Mouse (Mus musculus) kidney, embryonic 14.5 days (tissue): ENCODE measurements around the gene Ttc29. TPM values are rescaled to one million over a fixed set of nuclear protein-coding genes. Genes with fewer than 3 reads are reported as not detected.
A peak's percentile ranks its signal among the peaks of the same experiment; 100 is the strongest.

Experiments
- ATAC-seq: fragments of 200-750 bp; cut with Nextera tagmentation; 2 replicates; pipeline ENCODE4 v1.8.0; 2017; ENCODE audit warnings: moderate number of reproducible peaks, mild to moderate bottlenecking, moderate TSS enrichment, moderate library complexity; ENCODE audit not compliant: low FRiP score, low TSS enrichment
- H3K27ac ChIP-seq: fragments of 300-500 bp; sonication (generic); 2 replicates; pipeline ENCODE4 v1.5.1; 2014; ENCODE audit warnings: low read depth, mild to moderate bottlenecking, low read length, moderate library complexity, mixed read lengths
- H3K27me3 ChIP-seq: fragments of 300-500 bp; sonication (generic); 2 replicates; pipeline ENCODE4 v1.6.1; 2014; ENCODE audit warnings: mild to moderate bottlenecking, low read length; ENCODE audit not compliant: control insufficient read depth, insufficient read depth
- H3K36me3 ChIP-seq: fragments of 300-500 bp; sonication (generic); 2 replicates; pipeline ENCODE4 v1.6.1; 2014; ENCODE audit warnings: low read length, mixed read lengths; ENCODE audit not compliant: control insufficient read depth, insufficient read depth
- H3K4me1 ChIP-seq: fragments of 300-500 bp; sonication (generic); 2 replicates; pipeline ENCODE4 v1.6.1; 2014; ENCODE audit warnings: low read length, mixed read lengths; ENCODE audit not compliant: control insufficient read depth, insufficient read depth
- H3K4me2 ChIP-seq: fragments of 300-500 bp; sonication (generic); replicated peaks from 2 replicates; pipeline ENCODE4 v1.6.1; 2014; ENCODE audit warnings: low read depth, mild to moderate bottlenecking, low read length
- H3K4me3 ChIP-seq: fragments of 300-500 bp; sonication (generic); 2 replicates; pipeline ENCODE4 v1.5.1; 2014; ENCODE audit warnings: mild to moderate bottlenecking, low read length
- H3K9ac ChIP-seq: fragments of 300-500 bp; sonication (generic); 2 replicates; pipeline ENCODE4 v1.6.1; 2014; ENCODE audit warnings: low read depth, mild to moderate bottlenecking, low read length, moderate library complexity
- H3K9me3 ChIP-seq: fragments of 300-500 bp; sonication (generic); 2 replicates; pipeline ENCODE4 v1.6.1; 2016; ENCODE audit warnings: low read length; ENCODE audit not compliant: control insufficient read depth
- WGBS: fragments of 180-500 bp; shearing (Covaris S2); extraction: QIAGEN DNeasy Blood & Tissue Kit; methylation state at CpG from one replicate; pipeline ENCODE4 v1.1.7; 2014; 5-methylcytosine and 5-hydroxymethylcytosine counted together
- polyA plus RNA-seq: library from polyadenylated mRNA; unstranded; fragments of >200 nt; fragmentation: Nextera tagmentation; extraction: Ambion mirVana; gene quantifications from 2 replicates; pipeline ENCODE4 v1.2.1, GENCODE M21; 2014

The Ttc29 gene
- polyA plus RNA-seq = 0.23 TPM in 1 of 2 replicates, not detected in the other

DNA sequence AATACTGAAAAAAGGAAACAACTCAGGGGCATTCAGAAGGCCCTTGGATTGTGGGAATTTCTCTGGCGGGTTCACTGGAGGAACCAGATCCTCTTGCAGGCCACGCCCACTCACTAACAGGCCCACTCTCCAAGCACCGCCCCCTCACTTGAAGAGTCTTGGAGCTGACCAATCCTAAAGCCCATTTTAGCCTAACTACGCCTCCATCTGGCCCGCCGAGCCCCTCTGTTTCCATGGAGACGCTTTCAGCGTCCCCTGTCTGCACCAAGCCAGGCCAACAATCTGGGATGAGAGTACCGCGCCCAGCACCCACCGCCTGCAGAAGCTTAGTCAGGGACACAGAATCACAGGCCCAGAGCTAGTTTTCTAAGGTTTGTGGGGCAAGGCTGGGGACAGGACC lies at the start of gene Ttc29:
Gene Ttc29, plus strand, starts transcription at position 224 of the 400 bp plus-strand sequence.
- no peak within 1 kb of the TSS for H3K4me3 ChIP-seq
- H3K27ac ChIP-seq = no peak within 1 kb of the TSS
- H3K9me3 ChIP-seq = no peaks in the 10 kb centered on the region
- no peaks in the 10 kb centered on the region; the same call in 1 of the 2 replicates for H3K27me3 ChIP-seq
- H3K4me2 ChIP-seq = peak within 1 kb of the TSS; percentile 13
- ATAC-seq = peak; percentile 97
- H3K4me1 ChIP-seq = no peaks in the 10 kb centered on the region
- 2% methylated on average over 11 of the region's 11 CpGs for WGBS
- H3K36me3 ChIP-seq = no peaks in the 10 kb centered on the region
- H3K9ac ChIP-seq = no peak within 1 kb of the TSS

DNA sequence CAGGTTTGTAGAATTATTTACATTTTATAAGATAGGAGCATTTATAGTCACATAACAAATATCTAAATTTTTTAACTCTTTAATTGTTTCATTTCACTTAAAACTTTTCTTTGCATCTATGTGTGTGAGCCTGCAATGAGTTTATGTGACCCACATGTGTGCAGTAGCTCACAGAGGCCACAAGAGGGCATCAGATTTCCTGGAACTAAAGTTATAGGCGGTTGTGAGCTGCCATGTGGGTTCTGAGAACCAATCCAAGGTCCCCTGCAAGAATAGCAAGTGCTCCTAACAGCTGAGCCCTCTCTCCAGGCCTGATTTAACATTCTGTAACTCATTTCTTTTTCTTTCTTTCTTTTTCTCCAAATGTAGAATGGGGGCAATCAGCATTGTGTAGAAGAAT lies 41.7 kb upstream of the Ttc29 start:
- no peaks in the 10 kb centered on the region for H3K36me3 ChIP-seq
- H3K4me1 ChIP-seq = no peaks in the 10 kb centered on the region
- no peak overlapping the region for H3K4me2 ChIP-seq
- H3K9ac ChIP-seq = no peak overlapping the region
- no peak for ATAC-seq
- H3K4me3 ChIP-seq = no peak overlapping the region
- H3K27ac ChIP-seq = no peak overlapping the region
- H3K9me3 ChIP-seq = 0 out of 2 replicates have a peak, but pooled peaks cover 2% of the 10 kb centered on the region
- H3K27me3 ChIP-seq = no peaks in the 10 kb centered on the region
- WGBS = 96% methylated on average over 1 of the region's 1 CpGs

DNA sequence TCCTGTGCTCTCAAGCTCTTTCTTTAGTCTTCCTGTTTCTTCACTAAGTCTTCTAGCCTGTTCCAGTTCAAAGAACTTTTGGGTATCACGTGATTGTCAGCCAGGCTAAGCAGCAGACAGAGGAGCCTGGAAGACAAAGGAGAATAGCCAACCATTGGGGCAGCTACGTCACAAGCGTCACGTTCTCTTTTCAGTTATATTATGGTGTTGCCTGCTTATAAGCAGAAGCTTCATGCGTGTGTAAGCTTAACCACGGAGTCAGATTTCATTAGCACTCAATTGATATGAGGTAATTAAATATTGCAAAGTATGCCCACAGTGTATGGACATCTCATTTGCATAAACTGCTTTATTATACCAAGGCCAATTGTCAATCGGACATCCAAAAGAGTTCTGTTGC lies 30.4 kb upstream of the Ttc29 start:
- Histone ChIP-seq H3K4me1 (no peaks in the 10 kb centered on the region), H3K9me3 (0 out of 2 replicates have a peak, but pooled peaks cover 4% of the 10 kb centered on the region), H3K9ac (no peak overlapping the region), H3K27ac (no peak overlapping the region), H3K4me3 (no peak overlapping the region), H3K4me2 (no peak overlapping the region), H3K36me3 (no peaks in the 10 kb centered on the region), H3K27me3 (no peaks in the 10 kb centered on the region)
- ATAC-seq = no peak
- 69% methylated on average over 7 of the region's 7 CpGs for WGBS

DNA sequence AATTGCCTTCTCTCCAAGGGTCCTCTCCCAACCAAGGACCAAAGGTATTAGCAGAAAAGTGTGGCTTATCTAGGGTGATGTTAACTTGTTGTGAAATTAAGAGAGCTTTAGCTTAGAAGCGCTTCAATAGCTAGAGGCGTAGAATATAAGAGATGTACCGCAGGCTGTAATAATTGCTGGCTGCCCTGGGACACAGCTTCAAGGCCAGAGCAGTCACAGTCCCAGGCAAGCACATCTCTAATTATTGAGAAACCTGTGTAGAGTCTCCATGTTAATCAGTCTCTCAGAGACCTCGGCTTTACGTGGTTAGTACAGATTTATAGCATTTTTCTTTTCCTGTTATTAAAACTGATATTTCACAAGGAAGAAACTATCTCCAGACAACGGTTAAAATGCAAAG lies 29.7 kb upstream of the Ttc29 start:
- no peaks in the 10 kb centered on the region for H3K4me1 ChIP-seq
- H3K9me3 ChIP-seq = 0 out of 2 replicates have a peak, but pooled peaks cover 4% of the 10 kb centered on the region
- ATAC-seq = no peak
- no peak overlapping the region for H3K27ac ChIP-seq
- no peak overlapping the region for H3K4me2 ChIP-seq
- no peaks in the 10 kb centered on the region for H3K36me3 ChIP-seq
- no peak overlapping the region for H3K4me3 ChIP-seq
- no peak overlapping the region for H3K9ac ChIP-seq
- no peaks in the 10 kb centered on the region for H3K27me3 ChIP-seq
- WGBS = 87% methylated on average over 6 of the region's 6 CpGs

DNA sequence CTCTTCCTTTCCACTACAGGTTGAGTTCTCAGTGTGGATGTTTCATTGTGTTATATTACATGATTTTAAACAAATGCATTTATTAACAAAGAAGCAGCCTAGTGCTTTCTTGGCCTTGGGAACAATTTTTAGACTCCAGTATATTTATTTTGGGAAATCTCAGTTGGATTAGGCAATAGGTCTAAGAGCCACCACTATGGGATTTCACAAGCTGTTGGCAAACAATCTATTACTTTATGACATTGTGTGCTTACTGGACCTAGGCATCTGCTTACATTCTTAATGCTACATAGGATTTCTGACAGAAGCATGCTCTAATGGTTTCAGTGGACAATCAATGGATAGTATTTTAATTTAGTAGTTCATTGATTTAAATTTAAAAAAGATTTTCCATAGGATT lies 26.0 kb upstream of the Ttc29 start:
- H3K4me1 ChIP-seq = no peaks in the 10 kb centered on the region
- no peaks in the 10 kb centered on the region for H3K27me3 ChIP-seq
- H3K4me3 ChIP-seq = no peak overlapping the region
- no peak for ATAC-seq
- no peaks in the 10 kb centered on the region for H3K36me3 ChIP-seq
- no peak overlapping the region for H3K27ac ChIP-seq
- H3K4me2 ChIP-seq = no peak overlapping the region
- H3K9ac ChIP-seq = no peak overlapping the region
- no peaks in the 10 kb centered on the region for H3K9me3 ChIP-seq

DNA sequence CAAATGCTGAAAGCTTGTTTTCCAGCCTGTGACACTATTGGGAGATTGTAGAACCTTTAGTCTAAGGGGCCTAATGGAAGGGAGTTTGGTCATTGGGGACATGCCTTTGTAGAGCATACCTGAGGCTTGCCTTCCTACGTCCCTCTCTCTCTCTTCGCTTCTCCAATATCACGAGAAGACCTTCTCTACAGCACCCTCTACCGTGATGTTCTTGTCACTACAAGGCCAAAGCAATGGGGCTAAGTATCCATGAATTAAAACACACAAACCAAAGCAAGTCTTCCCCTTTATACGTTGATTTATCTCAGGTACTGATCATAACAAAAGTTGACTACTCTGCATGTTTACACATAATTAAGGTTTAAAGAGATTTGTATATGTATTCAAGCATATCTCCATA lies 8.9 kb upstream of the Ttc29 start:
- 32% methylated on average over 5 of the region's 5 CpGs for WGBS
- Histone ChIP-seq H3K9me3 (no peaks in the 10 kb centered on the region), H3K36me3 (no peaks in the 10 kb centered on the region), H3K27ac (no peak overlapping the region), H3K4me1 (no peaks in the 10 kb centered on the region), H3K4me2 (no peak overlapping the region), H3K4me3 (no peak overlapping the region), H3K27me3 (no peaks in the 10 kb centered on the region), H3K9ac (no peak overlapping the region)
- no peak for ATAC-seq

DNA sequence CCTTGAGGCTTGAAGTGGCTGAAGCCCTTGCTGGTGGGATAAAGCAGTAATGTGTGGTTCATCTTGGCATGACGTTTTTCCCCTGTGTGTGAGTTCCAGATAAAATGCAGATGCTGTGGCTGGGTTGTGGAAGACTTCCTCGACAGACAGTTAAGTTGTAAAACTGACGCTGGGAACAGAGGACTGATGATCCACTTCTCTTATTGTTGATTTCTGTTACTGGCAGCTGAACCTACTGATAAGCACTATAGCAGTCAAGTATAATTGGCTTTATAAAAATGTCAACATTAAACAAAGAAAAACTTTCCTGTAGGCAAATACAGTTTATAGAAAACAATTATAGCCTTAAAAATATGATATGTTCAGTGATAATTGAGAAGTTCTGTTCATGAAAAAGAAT lies 2.7 kb upstream of the Ttc29 start:
- Histone ChIP-seq H3K9ac (no peak overlapping the region), H3K27me3 (no peaks in the 10 kb centered on the region; the same call in 1 of the 2 replicates), H3K9me3 (no peaks in the 10 kb centered on the region), H3K4me3 (no peak overlapping the region), H3K36me3 (no peaks in the 10 kb centered on the region), H3K4me1 (no peaks in the 10 kb centered on the region), H3K27ac (no peak overlapping the region), H3K4me2 (no peak overlapping the region)
- no peak for ATAC-seq
- WGBS = 47% methylated on average over 3 of the region's 3 CpGs

DNA sequence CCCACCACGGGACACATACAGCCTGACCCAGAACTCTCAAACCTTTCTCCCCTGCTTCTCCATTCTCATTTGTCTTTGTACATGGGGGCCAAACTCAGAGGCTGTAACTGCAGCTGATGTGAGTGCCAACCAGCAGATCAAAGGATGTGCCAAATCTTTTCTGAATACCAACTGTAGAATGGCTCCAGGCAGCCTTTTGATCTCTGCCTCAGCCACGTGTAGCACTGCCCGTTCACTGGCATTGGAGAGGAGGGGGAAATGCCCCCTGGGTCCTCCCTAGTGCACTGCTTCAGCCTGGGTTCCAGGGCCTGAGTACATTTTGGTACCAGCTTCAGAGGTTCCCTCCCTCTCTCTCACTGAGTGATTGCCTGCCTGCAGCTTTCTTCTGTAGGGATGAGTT lies 1.5 kb downstream of the Ttc29 start:
- WGBS = 16% methylated on average over 3 of the region's 3 CpGs
- no peaks in the 10 kb centered on the region for H3K36me3 ChIP-seq
- no peak overlapping the region for H3K27ac ChIP-seq
- no peak overlapping the region for H3K4me3 ChIP-seq
- no peaks in the 10 kb centered on the region for H3K4me1 ChIP-seq
- H3K9me3 ChIP-seq = no peaks in the 10 kb centered on the region
- no peak overlapping the region for H3K4me2 ChIP-seq
- ATAC-seq = no peak
- no peaks in the 10 kb centered on the region; the same call in 1 of the 2 replicates for H3K27me3 ChIP-seq
- no peak overlapping the region for H3K9ac ChIP-seq

DNA sequence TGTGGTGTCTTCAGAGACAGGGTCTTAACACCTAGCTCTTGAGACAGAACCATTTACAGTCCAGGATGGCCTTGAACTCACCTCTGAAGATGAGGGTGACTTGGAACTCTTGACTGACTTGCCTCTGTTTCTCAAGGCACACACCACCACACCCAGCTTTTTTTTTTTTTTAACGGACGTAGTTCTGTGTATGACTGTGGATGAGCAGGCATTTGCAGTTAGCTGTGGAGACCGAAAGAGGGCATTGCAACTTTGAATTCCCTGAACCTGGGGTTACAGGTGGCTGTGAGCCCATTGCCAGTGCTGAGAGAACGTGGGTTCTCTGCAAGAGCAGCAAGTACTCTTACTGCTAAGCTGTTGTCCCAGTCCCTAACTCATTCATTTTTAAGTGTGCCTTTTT lies 13.0 kb downstream of the Ttc29 start:
- Histone ChIP-seq H3K4me3 (no peak overlapping the region), H3K27ac (no peak overlapping the region), H3K36me3 (no peaks in the 10 kb centered on the region), H3K4me2 (no peak overlapping the region), H3K4me1 (no peaks in the 10 kb centered on the region), H3K9ac (no peak overlapping the region), H3K9me3 (no peaks in the 10 kb centered on the region), H3K27me3 (no peaks in the 10 kb centered on the region)
- 79% methylated on average over 4 of the region's 4 CpGs for WGBS
- ATAC-seq = no peak
